Mouse (Mus musculus): ENCODE results near the gene Cers6.
A peak's percentile ranks its signal among the peaks of the same experiment; 100 is the strongest.

Cers6 gene

DNA sequence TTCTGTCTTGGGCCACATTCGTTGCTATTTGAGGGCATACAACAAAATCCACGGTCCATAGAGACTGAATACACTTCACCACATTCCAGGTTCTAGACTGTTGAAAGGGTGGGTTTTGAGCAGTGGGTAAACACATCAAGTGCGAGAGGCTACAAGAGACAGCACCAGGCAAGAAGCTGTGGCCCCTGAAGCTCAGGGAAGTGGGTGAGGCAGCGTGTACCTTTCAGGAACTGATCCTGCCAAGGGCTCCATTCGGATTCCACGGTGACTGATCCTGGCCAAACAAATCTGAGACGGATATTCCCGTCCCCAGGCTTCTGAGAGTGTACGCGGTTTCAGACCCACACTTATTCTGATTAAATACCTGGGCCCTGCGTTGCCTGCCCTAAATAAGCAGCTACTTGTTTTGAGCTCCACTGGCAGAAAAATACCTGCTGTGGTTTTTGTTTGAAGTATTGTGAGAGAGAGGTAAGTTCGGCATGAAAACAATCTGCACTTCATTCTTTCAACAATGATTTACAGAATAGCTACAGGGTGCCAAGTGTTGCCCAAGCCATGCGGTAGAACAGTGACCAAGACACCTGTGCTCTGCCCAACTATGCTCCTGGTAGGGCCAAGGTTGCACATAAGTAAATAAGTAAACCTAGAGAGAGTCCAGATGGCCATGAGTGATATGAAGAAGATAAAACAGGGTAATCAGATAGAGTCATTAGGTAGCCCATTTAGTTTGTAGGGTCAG is 16.1 kb upstream of the Cers6 start:
- Histone ChIP-seq H3K36me3 (ENCODE audit: insufficient read depth, low read length) (no peaks in the 10 kb centered on the region), H3K27me3 (ENCODE audit: insufficient read depth, low read length) (no peaks in the 10 kb centered on the region; the same call in 1 of the 2 replicates), H3K4me3 (replicated peaks; ENCODE audit: low read length) (no peak overlapping the region), H3K4me1 (replicated peaks; ENCODE audit: low read depth, low read length) (no peaks in the 10 kb centered on the region), H3K9me3 (ENCODE audit: low read length) (no peaks in the 10 kb centered on the region)
- no peak for TF ChIP-seq CTCF (conservative IDR thresholded peaks at IDR 0.05; ENCODE audit: low read length)
- TF ChIP-seq POU5F1 (IDR thresholded peaks at IDR 0.05; ENCODE audit: borderline replicate concordance, low read length), result no peak
- no peak for TF ChIP-seq NANOG (IDR thresholded peaks at IDR 0.05; ENCODE audit: borderline replicate concordance, low read length)

DNA sequence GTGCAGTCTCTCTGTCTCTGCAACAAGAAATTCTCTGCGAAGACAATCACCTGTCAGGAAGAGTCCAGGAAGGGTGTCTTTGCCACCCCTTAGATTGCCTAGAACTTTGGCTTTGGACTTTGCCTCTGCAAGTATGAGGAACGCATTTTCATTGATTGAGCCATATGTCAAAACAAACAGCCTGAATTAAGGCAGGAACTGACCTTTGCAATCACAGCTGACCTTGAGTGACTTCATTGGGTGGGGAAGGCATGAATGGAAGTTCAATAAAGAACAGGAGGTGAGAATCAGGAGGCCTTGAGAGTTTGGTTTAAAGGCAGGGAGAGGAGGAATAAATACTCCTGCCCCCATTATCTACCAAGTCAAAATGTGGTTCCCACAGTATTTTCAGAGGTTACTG is 850 bp upstream of the Cers6 start:
- H3K4me1 ChIP-seq (replicated peaks; ENCODE audit: low read depth, low read length), result peaks cover 22% of the 10 kb centered on the region
- no peak for TF ChIP-seq NANOG (IDR thresholded peaks at IDR 0.05; ENCODE audit: borderline replicate concordance, low read length)
- no peak for TF ChIP-seq POU5F1 (IDR thresholded peaks at IDR 0.05; ENCODE audit: borderline replicate concordance, low read length)
- TF ChIP-seq CTCF (conservative IDR thresholded peaks at IDR 0.05; ENCODE audit: low read length), result no peak
- H3K27me3 ChIP-seq (ENCODE audit: insufficient read depth, low read length), result peaks cover 42% of the 10 kb centered on the region
- H3K9me3 ChIP-seq (ENCODE audit: low read length), result 0 out of 2 replicates have a peak, but pooled peaks cover 5% of the 10 kb centered on the region
- H3K36me3 ChIP-seq (ENCODE audit: insufficient read depth, low read length), result no peaks in the 10 kb centered on the region
- peak overlapping the region; percentile 90 for H3K4me3 ChIP-seq (replicated peaks; ENCODE audit: low read length)

DNA sequence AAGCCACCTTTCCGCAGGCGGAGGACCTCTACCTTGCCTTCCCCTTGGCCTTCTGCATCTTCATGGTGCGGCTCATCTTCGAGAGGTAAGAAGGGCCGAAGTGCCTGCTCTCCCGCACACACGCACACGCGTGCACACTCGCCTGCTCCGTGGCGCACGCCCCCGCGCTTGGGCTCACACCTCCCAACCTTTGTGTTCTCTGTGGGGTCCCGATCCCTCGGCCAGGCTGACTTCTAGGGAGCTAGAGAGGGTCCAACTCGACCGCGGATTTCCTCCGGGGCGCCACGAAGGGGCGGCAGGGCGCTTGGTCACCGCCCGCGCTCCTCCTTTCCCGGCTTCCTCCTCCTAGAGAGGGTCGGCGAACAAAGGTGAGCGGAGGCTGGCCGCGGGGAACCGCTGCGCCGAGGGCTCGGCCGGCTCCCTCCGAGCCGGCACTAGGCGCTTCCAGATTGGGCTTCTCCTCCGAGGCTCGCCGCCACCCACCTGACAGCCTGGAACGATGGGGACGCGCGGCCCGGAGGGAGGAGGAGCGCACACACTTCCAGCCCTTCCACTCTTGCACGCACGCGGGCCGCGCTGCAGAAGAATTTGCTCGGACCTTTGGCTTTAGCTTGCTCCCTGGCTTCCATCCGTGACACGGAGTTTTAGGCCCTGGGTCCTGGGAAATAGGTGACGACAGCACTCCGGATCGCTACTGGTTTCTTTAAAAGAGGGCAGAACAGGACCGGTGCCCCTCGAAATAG is 651 bp downstream of the Cers6 start:
- 0 out of 2 replicates have a peak, but pooled peaks cover 5% of the 10 kb centered on the region for H3K9me3 ChIP-seq (ENCODE audit: low read length)
- TF ChIP-seq CTCF (conservative IDR thresholded peaks at IDR 0.05; ENCODE audit: low read length), result no peak
- TF ChIP-seq POU5F1 (IDR thresholded peaks at IDR 0.05; ENCODE audit: borderline replicate concordance, low read length), result no peak
- no peak for TF ChIP-seq NANOG (IDR thresholded peaks at IDR 0.05; ENCODE audit: borderline replicate concordance, low read length)
- peaks cover 42% of the 10 kb centered on the region for H3K27me3 ChIP-seq (ENCODE audit: insufficient read depth, low read length)
- H3K36me3 ChIP-seq (ENCODE audit: insufficient read depth, low read length), result no peaks in the 10 kb centered on the region
- H3K4me1 ChIP-seq (replicated peaks; ENCODE audit: low read depth, low read length), result peaks cover 22% of the 10 kb centered on the region
- peak overlapping the region; percentile 90 for H3K4me3 ChIP-seq (replicated peaks; ENCODE audit: low read length)

DNA sequence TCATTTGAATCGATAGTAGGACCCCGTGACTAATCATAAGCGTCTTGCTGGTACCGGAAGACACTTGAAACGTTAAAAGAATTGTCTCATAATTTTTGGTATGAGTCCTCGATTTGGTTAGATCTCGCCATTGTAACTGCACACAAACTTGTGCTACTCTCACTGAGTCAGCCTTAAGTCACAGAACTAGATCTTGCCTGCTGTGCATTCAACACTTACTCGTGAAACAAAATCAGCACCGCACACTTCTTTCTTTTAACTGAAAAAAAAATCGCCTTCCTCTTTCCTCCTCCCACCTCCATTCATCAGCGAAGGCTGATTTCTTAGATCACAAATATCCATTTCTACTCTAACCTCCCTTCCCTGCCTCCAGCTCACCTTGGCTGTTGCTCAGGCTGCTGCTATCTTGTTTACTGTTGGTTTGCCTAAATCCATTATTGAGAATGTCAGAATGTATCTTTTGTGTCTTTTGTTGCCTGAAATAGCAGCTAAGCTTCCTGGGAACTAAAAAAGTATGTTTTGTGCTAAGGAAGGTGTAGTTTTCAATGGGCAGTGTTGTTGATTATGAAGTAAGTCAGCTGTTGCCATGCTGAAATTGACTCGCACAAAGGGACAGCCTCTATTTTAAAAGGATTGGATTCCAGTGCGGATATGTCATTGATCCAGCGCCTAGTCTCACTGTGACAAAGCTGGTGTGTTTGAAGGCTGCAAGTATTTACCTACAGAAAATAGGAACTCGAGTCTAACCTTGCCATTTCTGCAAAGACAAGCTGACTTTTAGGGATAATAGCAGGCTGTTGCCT is 1.4 kb downstream of the Cers6 start:
- H3K4me1 ChIP-seq (replicated peaks; ENCODE audit: low read depth, low read length), result peaks cover 27% of the 10 kb centered on the region
- H3K4me3 ChIP-seq (replicated peaks; ENCODE audit: low read length), result peak overlapping the region; percentile 90
- TF ChIP-seq NANOG (IDR thresholded peaks at IDR 0.05; ENCODE audit: borderline replicate concordance, low read length), result no peak
- TF ChIP-seq POU5F1 (IDR thresholded peaks at IDR 0.05; ENCODE audit: borderline replicate concordance, low read length), result no peak
- no peak for TF ChIP-seq CTCF (conservative IDR thresholded peaks at IDR 0.05; ENCODE audit: low read length)
- no peaks in the 10 kb centered on the region for H3K36me3 ChIP-seq (ENCODE audit: insufficient read depth, low read length)
- H3K9me3 ChIP-seq (ENCODE audit: low read length), result no peaks in the 10 kb centered on the region
- H3K27me3 ChIP-seq (ENCODE audit: insufficient read depth, low read length), result peaks cover 42% of the 10 kb centered on the region

DNA sequence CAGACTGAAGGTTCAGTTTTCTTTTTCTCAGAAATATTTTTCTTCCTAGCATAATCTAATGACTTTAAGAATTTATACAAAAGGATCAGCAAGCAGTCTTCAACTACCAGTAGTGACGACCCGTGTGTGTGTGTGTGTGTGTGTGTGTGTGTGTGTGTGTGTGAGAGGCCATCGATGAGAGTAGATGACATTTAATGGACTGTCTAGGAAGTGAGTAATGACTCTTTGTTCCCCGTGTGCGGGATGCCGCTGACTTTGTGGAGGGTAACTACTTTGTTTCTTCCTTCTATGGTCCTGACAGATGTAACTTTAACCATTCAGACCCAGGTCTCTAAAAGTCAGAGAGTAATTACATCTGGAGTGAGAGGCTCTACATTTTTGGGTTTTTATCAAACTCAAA is 2.3 kb downstream of the Cers6 start:
- no peaks in the 10 kb centered on the region for H3K9me3 ChIP-seq (ENCODE audit: low read length)
- H3K27me3 ChIP-seq (ENCODE audit: insufficient read depth, low read length), result peaks cover 42% of the 10 kb centered on the region
- H3K4me3 ChIP-seq (replicated peaks; ENCODE audit: low read length), result no peak overlapping the region
- no peaks in the 10 kb centered on the region for H3K36me3 ChIP-seq (ENCODE audit: insufficient read depth, low read length)
- TF ChIP-seq POU5F1 (IDR thresholded peaks at IDR 0.05; ENCODE audit: borderline replicate concordance, low read length) (no peak), NANOG (IDR thresholded peaks at IDR 0.05; ENCODE audit: borderline replicate concordance, low read length) (no peak), CTCF (conservative IDR thresholded peaks at IDR 0.05; ENCODE audit: low read length) (no peak)
- peaks cover 27% of the 10 kb centered on the region for H3K4me1 ChIP-seq (replicated peaks; ENCODE audit: low read depth, low read length)

DNA sequence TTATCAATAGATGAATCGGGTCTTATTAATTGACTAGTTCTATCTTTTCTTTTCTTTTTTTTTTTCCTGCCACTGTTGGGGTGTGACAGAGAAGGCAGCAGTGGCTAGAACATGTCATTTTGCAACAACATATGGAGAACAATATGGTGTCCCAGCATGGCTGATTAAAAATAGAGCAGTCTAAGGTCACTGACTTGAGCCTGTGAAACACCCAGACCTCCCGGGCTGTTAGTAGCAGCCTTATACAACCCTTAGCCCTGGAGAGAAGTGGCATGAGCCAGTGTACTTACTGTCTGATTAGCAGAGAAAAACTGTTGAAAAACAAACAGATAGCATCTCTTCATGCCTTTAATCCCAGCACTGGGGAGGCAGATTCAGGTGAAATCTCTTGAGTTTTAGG is 3.1 kb downstream of the Cers6 start:
- Histone ChIP-seq H3K4me3 (replicated peaks; ENCODE audit: low read length) (no peak overlapping the region), H3K27me3 (ENCODE audit: insufficient read depth, low read length) (peaks cover 39% of the 10 kb centered on the region), H3K9me3 (ENCODE audit: low read length) (no peaks in the 10 kb centered on the region), H3K36me3 (ENCODE audit: insufficient read depth, low read length) (no peaks in the 10 kb centered on the region), H3K4me1 (replicated peaks; ENCODE audit: low read depth, low read length) (peaks cover 27% of the 10 kb centered on the region)
- TF ChIP-seq NANOG (IDR thresholded peaks at IDR 0.05; ENCODE audit: borderline replicate concordance, low read length) (no peak), CTCF (conservative IDR thresholded peaks at IDR 0.05; ENCODE audit: low read length) (no peak), POU5F1 (IDR thresholded peaks at IDR 0.05; ENCODE audit: borderline replicate concordance, low read length) (no peak)

DNA sequence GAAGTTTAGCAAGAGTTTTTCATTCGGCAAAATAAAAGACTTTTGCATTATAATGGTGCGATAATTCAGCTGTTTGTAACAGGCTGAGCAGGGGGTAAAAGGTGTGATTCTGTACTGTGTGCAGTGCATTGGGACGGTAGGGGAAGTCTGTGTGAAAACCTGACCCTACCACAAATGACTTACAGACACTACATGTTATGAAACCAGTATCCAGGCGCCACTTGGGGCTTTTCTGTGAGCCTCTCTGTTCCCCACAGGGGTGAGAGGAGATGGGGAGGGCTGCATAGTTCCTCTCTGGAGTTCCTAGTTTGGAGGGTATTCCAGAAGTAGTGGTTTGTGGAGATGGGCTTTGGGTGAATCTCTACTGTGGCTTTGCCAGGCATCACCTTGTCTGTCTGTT is 5.9 kb downstream of the Cers6 start:
- Histone ChIP-seq H3K9me3 (ENCODE audit: low read length) (no peaks in the 10 kb centered on the region), H3K27me3 (ENCODE audit: insufficient read depth, low read length) (peaks cover 20% of the 10 kb centered on the region), H3K4me3 (replicated peaks; ENCODE audit: low read length) (no peak overlapping the region), H3K4me1 (replicated peaks; ENCODE audit: low read depth, low read length) (peaks cover 28% of the 10 kb centered on the region), H3K36me3 (ENCODE audit: insufficient read depth, low read length) (no peaks in the 10 kb centered on the region)
- no peak for TF ChIP-seq POU5F1 (IDR thresholded peaks at IDR 0.05; ENCODE audit: borderline replicate concordance, low read length)
- no peak for TF ChIP-seq CTCF (conservative IDR thresholded peaks at IDR 0.05; ENCODE audit: low read length)
- no peak for TF ChIP-seq NANOG (IDR thresholded peaks at IDR 0.05; ENCODE audit: borderline replicate concordance, low read length)

Measured in E14TG2a.4 (cell line).